Mouse (Mus musculus) spleen, postnatal 10 days (tissue): ENCODE measurements around the gene Hao1.

Source experiments
- DNase-seq, 2 experiments: peaks; one replicate each; pipeline ENCODE4 v3.0.0; 2021 to 2022; ENCODE audit warnings: low spot score in 2 of 2

Hao1 gene

DNA sequence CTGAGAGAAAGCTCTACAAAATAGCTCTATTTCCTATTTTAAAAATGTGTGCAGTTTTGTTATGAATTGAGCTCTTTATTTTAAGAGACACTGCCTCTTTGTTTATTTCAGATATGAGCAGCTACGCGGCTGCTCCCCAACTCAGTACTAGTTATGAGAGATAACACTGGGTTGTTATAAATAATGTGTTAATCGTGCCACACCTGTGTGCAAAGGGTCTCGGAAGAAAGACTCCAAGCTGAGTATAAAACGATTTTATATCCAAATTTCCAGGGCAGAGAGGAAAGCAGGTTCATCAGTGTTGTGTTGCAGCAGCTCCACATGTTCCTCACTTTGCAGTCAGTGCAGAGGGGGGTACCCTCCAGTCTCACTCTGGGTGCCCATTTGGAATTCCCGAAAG, 91.8 kb downstream of the Hao1 start:
- no peak for DNase-seq

DNA sequence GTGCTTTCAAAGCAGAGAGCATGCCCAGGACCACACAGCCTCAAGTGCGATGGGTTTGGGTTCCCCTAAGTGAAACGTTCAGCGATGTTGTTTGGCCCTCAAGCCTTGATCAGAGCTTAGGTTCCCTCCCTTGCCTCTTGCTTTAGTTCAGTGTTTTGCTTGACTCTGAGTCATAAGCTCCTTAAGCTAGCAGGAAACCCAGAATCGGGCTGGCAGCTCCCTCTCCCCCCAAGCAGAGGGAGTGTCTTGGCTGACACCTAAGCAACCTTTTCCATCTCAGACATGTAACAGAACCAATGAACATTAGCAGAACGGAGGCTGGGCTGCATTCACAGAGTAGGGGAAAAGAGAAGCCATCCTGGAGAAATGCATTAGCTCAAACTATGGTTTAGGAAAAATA, 93.3 kb downstream of the Hao1 start:
- no peak for DNase-seq

DNA sequence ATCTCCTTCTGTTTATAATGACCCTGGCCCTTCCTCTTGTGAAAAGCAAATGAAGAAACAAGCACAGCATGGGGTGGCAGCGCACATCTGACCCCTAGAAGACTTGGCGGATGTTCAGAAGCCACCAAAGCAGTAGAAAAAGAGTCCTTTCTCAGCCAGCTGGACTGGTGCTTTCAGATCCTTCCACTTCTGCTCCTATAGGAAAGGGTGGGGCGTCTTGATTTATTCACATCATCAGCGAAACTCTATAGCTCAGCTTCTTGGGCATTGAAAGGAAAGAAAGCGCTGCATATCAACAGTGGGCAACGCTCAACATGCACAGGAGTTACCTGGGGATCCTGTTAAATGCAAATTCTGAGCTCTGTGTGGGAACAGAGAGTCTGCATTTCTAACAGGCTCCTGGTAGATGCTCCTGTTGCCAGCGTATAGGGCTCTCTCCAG, 98.1 kb downstream of the Hao1 start:
- DNase-seq = no peak

DNA sequence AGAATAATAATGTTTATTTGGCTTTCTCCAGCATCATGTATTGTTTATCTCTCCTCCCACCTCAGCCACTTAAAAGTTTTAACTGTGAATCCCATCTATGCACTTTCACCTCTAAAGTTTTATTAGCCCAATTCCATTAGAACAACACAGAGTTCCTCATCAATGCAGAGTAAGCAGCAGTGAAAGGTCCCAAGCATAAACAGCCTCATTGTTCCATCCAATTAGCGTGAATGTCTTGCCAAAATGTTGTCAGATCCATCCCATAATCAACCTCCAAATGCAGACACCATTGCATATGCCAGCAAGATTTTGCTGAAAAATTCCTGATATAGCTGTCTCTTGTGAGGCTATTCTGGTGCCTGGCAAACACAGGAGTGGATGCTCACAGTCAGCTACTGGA, 101.4 kb downstream of the Hao1 start:
- DNase-seq = no peak

DNA sequence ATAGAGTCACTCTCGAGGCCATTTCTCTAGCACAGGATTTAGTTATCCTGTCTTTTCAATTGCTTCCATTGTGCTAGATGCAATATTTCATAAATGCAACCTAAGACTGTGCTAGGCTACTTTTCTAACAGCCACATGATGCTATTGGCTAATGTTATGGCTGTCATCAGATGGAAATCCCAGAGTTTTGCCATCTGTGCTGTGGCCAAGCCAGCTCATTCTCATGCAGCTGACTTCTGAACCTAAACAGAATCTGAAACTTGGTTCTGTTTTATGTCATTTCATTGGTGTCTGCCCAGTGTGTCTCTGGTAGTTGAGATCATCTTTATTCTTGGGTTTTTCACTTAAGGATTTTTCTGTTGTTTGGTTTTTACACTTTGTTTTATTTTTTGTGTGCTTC, 103.2 kb downstream of the Hao1 start:
- no peak for DNase-seq
